Mouse (Mus musculus): Measurements from ENCODE around the gene Pmfbp1.

Pmfbp1 gene

DNA sequence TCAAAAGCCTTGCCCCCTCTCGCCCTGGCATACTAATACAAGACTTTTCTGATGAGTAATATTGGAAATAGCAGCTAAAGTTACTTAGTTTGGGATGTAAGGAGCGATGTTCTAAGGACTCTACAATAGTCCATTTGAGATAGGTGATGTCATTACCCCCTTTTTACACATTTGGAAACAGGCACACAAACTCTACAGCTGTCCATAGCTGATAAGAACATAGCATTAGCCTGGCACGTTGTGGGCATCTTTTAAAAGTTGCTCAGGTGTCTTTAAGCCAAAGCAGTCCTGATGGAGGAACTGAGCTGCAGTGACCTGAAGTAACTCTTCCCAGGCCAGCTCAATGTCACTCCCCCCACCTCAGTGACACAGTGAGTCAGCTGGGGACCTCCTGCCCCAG is 97.5 kb downstream of the Pmfbp1 start:
- DNase-seq (ENCODE audit: low spot score), result no peak

DNA sequence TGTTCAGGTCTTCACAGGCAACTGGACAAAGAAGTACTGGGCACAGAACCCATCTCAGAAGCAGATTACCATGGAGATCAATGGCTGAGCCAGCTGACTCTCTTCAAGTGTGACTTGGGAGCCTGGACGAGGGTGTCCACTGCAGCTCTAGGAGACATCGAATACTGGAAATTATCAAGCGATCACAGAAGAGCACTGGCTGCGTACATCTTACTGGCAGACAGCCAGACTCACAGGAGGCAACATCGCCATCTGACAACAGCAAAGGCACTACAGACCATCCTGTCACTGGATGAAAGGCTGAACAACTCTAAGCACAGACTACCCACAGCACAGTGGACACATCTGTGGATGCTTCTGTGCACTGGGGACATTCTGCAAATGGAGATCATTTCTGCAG is 98.3 kb downstream of the Pmfbp1 start:
- DNase-seq (ENCODE audit: low spot score), result no peak

All from ovary, adult 18-20 months (tissue).